18 mouse cellular contexts compared by ENCODE assay signal in genomic region chr5:26887496-26887895, GRCm38 (mm10).
"Had no signal": no experiment of that assay in that cellular context is flagged by ENCODE, and none has a peak within 500 bp of the region (broad histone marks: within the 10 kb centered on the region; RNA-seq: fewer than 3 reads in every experiment).

No protein-coding gene starts in this region.

- H3K4me2 ChIP-seq: liver, embryonic 13.5 days; midbrain, embryonic 13.5 days; neural tube, embryonic 13.5 days; stomach, embryonic 15.5 days had no signal

- DNase-seq: kidney, postnatal 25 days; layer of hippocampus, postnatal 36 days; liver, embryonic 13.5 days; lung, adult 2 months; lung, postnatal 14 days; lung, postnatal 4 days; retina, postnatal 1 day; right cerebral cortex, postnatal 25 days; spleen, adult 18-20 months; thymus, postnatal 25 days had no signal

- H3K4me1 ChIP-seq: liver, embryonic 13.5 days; midbrain, embryonic 10.5 days; midbrain, embryonic 13.5 days; neural tube, embryonic 13.5 days; stomach, embryonic 15.5 days had no signal

- H3K9ac ChIP-seq: liver, embryonic 13.5 days; midbrain, embryonic 13.5 days; neural tube, embryonic 13.5 days; stomach, embryonic 15.5 days had no signal

- H3K27ac ChIP-seq: kidney, postnatal 0 days; left cerebral cortex, adult 2 months; liver, embryonic 13.5 days; midbrain, embryonic 10.5 days; midbrain, embryonic 13.5 days; neural tube, embryonic 13.5 days; stomach, embryonic 15.5 days had no signal

- H3K36me3 ChIP-seq: liver, embryonic 13.5 days; midbrain, embryonic 10.5 days; midbrain, embryonic 13.5 days; neural tube, embryonic 13.5 days; stomach, embryonic 15.5 days had no signal

- H3K4me3 ChIP-seq: left cerebral cortex, adult 2 months; liver, embryonic 13.5 days; midbrain, embryonic 10.5 days; midbrain, embryonic 13.5 days; myocyte; neural tube, embryonic 13.5 days; stomach, embryonic 15.5 days had no signal

- ATAC-seq: midbrain, embryonic 13.5 days; midbrain, embryonic 16.5 days had no signal

- H3K9me3 ChIP-seq: liver, embryonic 13.5 days; midbrain, embryonic 10.5 days; midbrain, embryonic 13.5 days; neural tube, embryonic 13.5 days; stomach, embryonic 15.5 days had no signal

- H3K27me3 ChIP-seq: liver, embryonic 13.5 days; midbrain, embryonic 13.5 days; neural tube, embryonic 13.5 days; stomach, embryonic 15.5 days had no signal
